Mouse (Mus musculus): ENCODE measurements around the gene Tada2a.

Tada2a gene

GRCm38 (mm10) chr11:84128943-84129798, at the start of gene Tada2a, which contains the start of gene Acaca:
TSS of gene Tada2a (minus strand) at chr11:84129600.
TSS of gene Acaca (plus strand) at chr11:84129672.
- peak; percentile 87 for DNase-seq (ENCODE audit: low read depth)

GRCm38 (mm10) chr11:84178571-84178970, 49.2 kb upstream of the Tada2a start:
- DNase-seq (ENCODE audit: low read depth): no peak

GRCm38 (mm10) chr11:84172539-84173435, 43.4 kb upstream of the Tada2a start:
- no peak for DNase-seq (ENCODE audit: low read depth)

- DNase-seq (ENCODE audit: low read depth): peak; percentile 33
Observed at GRCm38 (mm10) chr11:84168701-84169288, 39.4 kb upstream of the Tada2a start.

GRCm38 (mm10) chr11:84167046-84167526, 37.7 kb upstream of the Tada2a start, which contains the start of gene Gm11437:
TSS of gene Gm11437 (minus strand) at chr11:84167476.
- no peak for DNase-seq (ENCODE audit: low read depth)

GRCm38 (mm10) chr11:84164561-84164960, 35.2 kb upstream of the Tada2a start:
- DNase-seq (ENCODE audit: low read depth): no peak

- no peak for DNase-seq (ENCODE audit: low read depth)
Observed at GRCm38 (mm10) chr11:84164123-84164522, 34.7 kb upstream of the Tada2a start.

GRCm38 (mm10) chr11:84156535-84157262, 27.3 kb upstream of the Tada2a start:
- no peak for DNase-seq (ENCODE audit: low read depth)

- no peak for DNase-seq (ENCODE audit: low read depth)
Observed at GRCm38 (mm10) chr11:84150884-84151283, 21.5 kb upstream of the Tada2a start.

- DNase-seq (ENCODE audit: low read depth): no peak
Observed at GRCm38 (mm10) chr11:84146081-84146480, 16.7 kb upstream of the Tada2a start.

GRCm38 (mm10) chr11:84145201-84145798, 15.9 kb upstream of the Tada2a start:
- DNase-seq (ENCODE audit: low read depth): no peak

- peak; percentile 68 for DNase-seq (ENCODE audit: low read depth)
Observed at GRCm38 (mm10) chr11:84141752-84142151, 12.4 kb upstream of the Tada2a start.

- no peak for DNase-seq (ENCODE audit: low read depth)
Observed at GRCm38 (mm10) chr11:84136453-84136852, 7.1 kb upstream of the Tada2a start.

GRCm38 (mm10) chr11:84134331-84134860, 5.0 kb upstream of the Tada2a start:
- peak; percentile 21 for DNase-seq (ENCODE audit: low read depth)

GRCm38 (mm10) chr11:84129799-84130185, 392 bp upstream of the Tada2a start:
- DNase-seq (ENCODE audit: low read depth): no peak

GRCm38 (mm10) chr11:84127977-84128376, 1.4 kb downstream of the Tada2a start:
- no peak for DNase-seq (ENCODE audit: low read depth)

GRCm38 (mm10) chr11:84121051-84121956, 8.1 kb downstream of the Tada2a start:
- DNase-seq (ENCODE audit: low read depth): no peak

- DNase-seq (ENCODE audit: low read depth): no peak
Observed at GRCm38 (mm10) chr11:84117431-84117830, 12.0 kb downstream of the Tada2a start.

- no peak for DNase-seq (ENCODE audit: low read depth)
Observed at GRCm38 (mm10) chr11:84116221-84116620, 13.2 kb downstream of the Tada2a start.

GRCm38 (mm10) chr11:84115646-84116045, 13.8 kb downstream of the Tada2a start:
- no peak for DNase-seq (ENCODE audit: low read depth)

All from naive thymus-derived CD4-positive, alpha-beta T cell, adult 2 months (primary cell).